Mouse (Mus musculus): ENCODE measurements around the gene Spag6. TPM values are rescaled to one million over a fixed set of nuclear protein-coding genes. Genes with fewer than 3 reads are reported as not detected.

The Spag6 gene
- total RNA-seq, 2 experiments from 2014 or later = not detected

- ATAC-seq (replicated peaks; ENCODE audit: low FRiP score, low TSS enrichment, poor library complexity, severe bottlenecking) = no peak
These were observed 6.9 kb upstream of the Spag6 start for GRCm38 (mm10) chr2:18686826-18687519.

GRCm38 (mm10) chr2:18687671-18688170 lies 6.1 kb upstream of the Spag6 start:
- ATAC-seq (replicated peaks; ENCODE audit: low FRiP score, low TSS enrichment, poor library complexity, severe bottlenecking) = no peak

- ATAC-seq (replicated peaks; ENCODE audit: low FRiP score, low TSS enrichment, poor library complexity, severe bottlenecking) = no peak
These were observed 5.5 kb upstream of the Spag6 start for GRCm38 (mm10) chr2:18688286-18688685.

GRCm38 (mm10) chr2:18688708-18689063 lies 5.1 kb upstream of the Spag6 start:
- ATAC-seq (replicated peaks; ENCODE audit: low FRiP score, low TSS enrichment, poor library complexity, severe bottlenecking) = peak; percentile 15

GRCm38 (mm10) chr2:18689064-18689921 lies 4.5 kb upstream of the Spag6 start:
- ATAC-seq (replicated peaks; ENCODE audit: low FRiP score, low TSS enrichment, poor library complexity, severe bottlenecking) = peak; percentile 31; the same call in 1 of the 2 replicates

- peak; percentile 22; the same call in 1 of the 2 replicates for ATAC-seq (replicated peaks; ENCODE audit: low FRiP score, low TSS enrichment, poor library complexity, severe bottlenecking)
These were observed 3.7 kb upstream of the Spag6 start for GRCm38 (mm10) chr2:18690055-18690691.

- ATAC-seq (replicated peaks; ENCODE audit: low FRiP score, low TSS enrichment, poor library complexity, severe bottlenecking) = no peak
These were observed 3.1 kb upstream of the Spag6 start for GRCm38 (mm10) chr2:18690756-18691155.

GRCm38 (mm10) chr2:18692031-18692430 lies 1.8 kb upstream of the Spag6 start:
- no peak for ATAC-seq (replicated peaks; ENCODE audit: low FRiP score, low TSS enrichment, poor library complexity, severe bottlenecking)

- no peak for ATAC-seq (replicated peaks; ENCODE audit: low FRiP score, low TSS enrichment, poor library complexity, severe bottlenecking)
These were observed 1.3 kb upstream of the Spag6 start for GRCm38 (mm10) chr2:18692548-18692947.

- no peak for ATAC-seq (replicated peaks; ENCODE audit: low FRiP score, low TSS enrichment, poor library complexity, severe bottlenecking)
These were observed 351 bp upstream of the Spag6 start for GRCm38 (mm10) chr2:18693491-18693870.

- ATAC-seq (replicated peaks; ENCODE audit: low FRiP score, low TSS enrichment, poor library complexity, severe bottlenecking) = no peak
These were observed 749 bp downstream of the Spag6 start for GRCm38 (mm10) chr2:18694611-18694950.

- no peak for ATAC-seq (replicated peaks; ENCODE audit: low FRiP score, low TSS enrichment, poor library complexity, severe bottlenecking)
These were observed 1.3 kb downstream of the Spag6 start for GRCm38 (mm10) chr2:18695163-18695562.

GRCm38 (mm10) chr2:18695629-18696150 lies 1.9 kb downstream of the Spag6 start:
- no peak for ATAC-seq (replicated peaks; ENCODE audit: low FRiP score, low TSS enrichment, poor library complexity, severe bottlenecking)

GRCm38 (mm10) chr2:18697591-18698244 lies 3.9 kb downstream of the Spag6 start:
- ATAC-seq (replicated peaks; ENCODE audit: low FRiP score, low TSS enrichment, poor library complexity, severe bottlenecking) = no peak

- 0 out of 2 replicates have a peak, but pooled peaks have one; percentile 47 for ATAC-seq (replicated peaks; ENCODE audit: low FRiP score, low TSS enrichment, poor library complexity, severe bottlenecking)
These were observed 5.0 kb downstream of the Spag6 start for GRCm38 (mm10) chr2:18698663-18699385.

GRCm38 (mm10) chr2:18699401-18699990 lies 5.7 kb downstream of the Spag6 start:
- no peak for ATAC-seq (replicated peaks; ENCODE audit: low FRiP score, low TSS enrichment, poor library complexity, severe bottlenecking)

- ATAC-seq (replicated peaks; ENCODE audit: low FRiP score, low TSS enrichment, poor library complexity, severe bottlenecking) = no peak
These were observed 16.5 kb downstream of the Spag6 start for GRCm38 (mm10) chr2:18710356-18710755.

GRCm38 (mm10) chr2:18713071-18713470 lies 19.2 kb downstream of the Spag6 start:
- ATAC-seq (replicated peaks; ENCODE audit: low FRiP score, low TSS enrichment, poor library complexity, severe bottlenecking) = no peak

Data from megakaryocyte-erythroid progenitor cell, adult 5-6 weeks (primary cell).